Mouse (Mus musculus) lung, postnatal 36 days (tissue): ENCODE results near the gene Ccdc159.
A peak's percentile ranks its signal among the peaks of the same experiment; 100 is the strongest.

ENCODE experiments used
- DNase-seq: peaks from one replicate; pipeline ENCODE4 v3.0.0; 2022; ENCODE audit warnings: mixed read lengths

Ccdc159 gene

DNA sequence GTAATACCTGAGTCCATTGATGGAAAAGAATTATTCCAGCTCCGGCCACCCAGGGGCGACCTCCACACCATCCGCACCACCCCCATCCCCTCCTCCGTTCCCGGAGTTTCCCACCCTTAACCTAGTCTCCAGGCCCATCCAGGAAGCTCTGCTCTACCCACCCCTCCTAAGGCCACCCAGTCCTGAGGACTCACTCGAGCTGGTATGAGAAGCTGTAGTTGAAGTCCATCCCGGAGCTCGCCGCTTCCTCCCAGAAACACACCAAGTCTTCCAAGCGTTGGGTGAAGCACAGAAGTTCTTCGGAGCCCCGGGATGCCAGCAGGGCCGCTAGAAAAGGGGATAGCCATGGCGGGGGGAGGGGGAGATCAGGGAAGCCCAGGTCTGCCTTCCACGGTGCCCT is 34.7 kb downstream of the Ccdc159 start:
- DNase-seq: no peak

DNA sequence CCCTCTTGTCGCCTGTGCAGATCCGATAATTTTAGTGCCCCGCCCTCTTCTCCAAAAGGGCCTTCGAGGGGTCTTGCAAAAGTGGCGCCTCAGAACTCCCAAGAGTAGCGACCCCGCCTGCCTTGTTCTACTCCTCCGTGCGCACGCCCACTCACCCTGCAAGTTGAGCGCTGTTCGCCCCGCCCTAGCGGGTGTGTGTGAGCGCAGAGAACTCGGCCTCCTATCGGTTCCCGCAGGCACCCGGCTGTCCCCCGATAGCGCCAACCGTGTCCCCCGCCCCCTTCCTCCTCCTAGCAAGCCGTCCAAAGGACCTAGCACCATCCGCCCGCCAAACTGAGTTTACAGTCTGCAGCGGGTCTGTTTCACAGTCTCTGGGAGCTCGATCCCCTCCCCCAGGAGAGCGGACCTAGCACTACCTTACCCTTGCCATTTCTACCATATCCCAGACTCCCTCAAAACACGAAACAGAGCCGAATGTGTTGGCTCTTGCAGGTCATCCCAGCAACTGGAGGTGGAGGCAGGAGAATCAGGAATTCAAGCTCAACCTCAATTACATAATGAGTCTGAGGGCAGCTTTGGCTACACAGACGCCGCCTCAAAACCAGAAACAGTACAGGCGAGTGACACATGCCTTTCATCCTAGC is 35.3 kb downstream of the Ccdc159 start:
- DNase-seq: peak; percentile 77

DNA sequence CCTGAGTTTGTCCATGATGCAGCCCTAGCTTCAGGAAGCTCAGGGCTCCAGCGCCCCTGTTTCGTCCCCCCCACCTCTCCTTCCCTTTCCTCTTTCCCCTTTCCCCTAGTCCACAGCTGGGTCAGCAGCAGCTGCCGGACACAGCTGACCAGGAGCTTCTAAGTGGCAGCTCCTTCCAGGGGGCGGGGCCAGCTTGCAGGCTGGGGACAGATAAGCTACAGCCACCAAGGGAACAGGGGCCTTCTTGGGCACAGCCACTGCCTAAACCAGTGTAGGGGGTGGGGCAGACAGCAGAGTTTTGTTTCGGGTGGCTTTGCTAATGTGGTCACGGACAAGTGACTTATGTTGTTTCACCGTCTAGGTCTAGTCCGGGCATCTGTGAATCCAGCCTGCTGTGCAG is 36.1 kb downstream of the Ccdc159 start, which contains the start of gene Epor:
TSS of gene Epor (minus strand) at position 90 of the 400 bp plus-strand sequence.
- DNase-seq: peak; percentile 53

DNA sequence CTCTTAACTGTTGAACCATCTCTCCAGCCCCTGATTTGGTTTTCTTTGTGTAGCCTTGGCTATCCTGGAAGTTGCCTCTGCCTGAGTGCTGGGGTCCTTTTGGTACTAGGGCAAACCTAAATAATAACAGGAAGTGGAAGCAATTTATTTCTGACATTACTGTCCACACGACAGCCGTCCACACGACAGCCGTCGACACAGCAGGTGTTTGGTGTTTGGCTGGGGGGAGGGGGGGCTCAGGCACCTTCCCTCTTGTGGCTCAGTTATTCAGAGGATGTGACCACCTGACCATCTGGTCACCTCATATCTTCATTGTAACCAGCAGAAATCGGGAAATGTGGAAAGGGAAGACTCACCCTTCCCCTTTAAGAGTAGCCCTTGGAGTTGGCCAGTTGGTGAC is 41.6 kb downstream of the Ccdc159 start:
- DNase-seq: no peak

DNA sequence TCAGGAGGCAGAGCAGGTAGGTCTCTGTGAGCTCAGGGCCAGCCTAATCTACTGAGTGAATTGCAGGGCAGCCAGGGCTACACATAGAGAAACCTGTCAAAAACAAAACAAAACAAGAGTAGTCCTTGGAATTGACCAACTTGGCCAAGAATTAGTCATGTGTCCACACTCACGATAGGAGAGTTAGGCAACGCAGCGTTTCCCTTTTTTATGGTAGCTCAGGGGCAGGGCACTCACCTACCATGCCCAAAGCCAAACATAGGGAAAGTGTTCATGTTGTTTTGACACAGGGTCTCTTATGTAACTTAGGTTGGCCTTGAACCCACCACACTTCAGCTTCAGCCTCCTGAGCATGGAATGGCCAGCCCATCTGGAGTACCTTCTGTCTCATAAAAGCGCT is 42.0 kb downstream of the Ccdc159 start:
- DNase-seq: no peak

DNA sequence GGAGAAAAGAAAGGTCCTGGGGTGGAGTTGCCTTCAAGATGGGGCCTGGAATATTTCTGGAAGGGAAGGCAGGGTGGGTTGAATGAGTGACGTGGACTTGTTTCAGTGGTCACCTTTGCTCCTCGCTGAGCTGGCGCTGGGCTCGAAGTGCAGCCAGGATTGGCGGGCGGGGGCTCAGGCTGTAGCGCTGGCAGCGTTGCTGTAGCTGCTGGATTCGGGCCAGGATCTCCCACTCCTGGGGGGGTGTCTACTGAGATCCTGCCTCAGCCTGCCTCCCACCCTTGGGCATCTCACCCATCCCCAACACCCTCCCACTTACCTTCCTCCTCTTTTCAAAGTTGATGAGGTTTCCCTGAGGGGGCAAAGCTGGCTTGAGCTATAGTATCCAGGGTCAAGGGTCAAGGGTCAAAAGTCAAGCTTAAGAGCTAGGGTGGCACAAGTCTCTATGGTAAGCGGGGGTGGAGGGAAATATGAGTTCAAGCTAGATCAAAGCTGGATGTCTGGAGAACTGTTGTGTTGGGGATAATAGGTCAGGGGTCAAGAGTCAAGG is 49.4 kb downstream of the Ccdc159 start:
- no peak for DNase-seq

DNA sequence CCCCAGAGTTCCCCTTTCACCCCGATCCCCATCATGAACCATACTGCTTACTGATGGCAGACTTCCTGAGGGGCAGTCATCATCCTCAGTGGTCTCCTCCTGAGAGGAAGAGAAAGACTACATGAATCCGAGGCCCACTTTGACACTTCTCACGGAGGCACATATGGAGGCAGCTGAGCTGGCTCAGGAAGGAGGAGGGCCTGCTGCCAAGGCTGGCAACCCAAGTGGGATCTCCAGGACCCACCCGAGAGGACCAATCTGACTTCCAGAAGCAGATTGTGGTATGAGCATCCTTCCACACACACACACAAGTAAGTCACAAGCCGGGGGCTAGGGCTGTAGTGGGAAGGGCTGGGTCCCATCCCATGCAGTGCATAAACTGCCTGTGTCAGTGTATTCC is 50.1 kb downstream of the Ccdc159 start:
- no peak for DNase-seq

DNA sequence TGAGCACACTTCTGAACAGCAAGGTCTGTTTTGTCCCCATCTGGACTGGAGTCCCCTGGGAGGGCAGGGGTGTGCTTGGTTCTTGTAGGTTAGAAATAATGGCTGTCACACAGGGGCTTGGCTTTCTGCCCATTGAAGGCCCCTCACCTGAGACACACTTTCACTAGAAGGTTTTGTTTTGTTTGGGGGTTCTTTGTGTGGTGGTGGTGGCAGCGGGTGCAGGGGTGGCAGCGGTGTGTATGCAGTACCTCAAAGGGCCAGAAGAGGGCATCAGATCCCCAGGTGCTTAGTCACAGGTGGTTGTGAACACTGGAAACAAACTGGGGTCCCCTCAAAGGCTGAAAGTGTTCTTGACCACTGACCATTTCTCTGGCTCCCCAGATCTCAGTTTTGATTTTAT is 50.7 kb downstream of the Ccdc159 start:
- DNase-seq: peak; percentile 56

DNA sequence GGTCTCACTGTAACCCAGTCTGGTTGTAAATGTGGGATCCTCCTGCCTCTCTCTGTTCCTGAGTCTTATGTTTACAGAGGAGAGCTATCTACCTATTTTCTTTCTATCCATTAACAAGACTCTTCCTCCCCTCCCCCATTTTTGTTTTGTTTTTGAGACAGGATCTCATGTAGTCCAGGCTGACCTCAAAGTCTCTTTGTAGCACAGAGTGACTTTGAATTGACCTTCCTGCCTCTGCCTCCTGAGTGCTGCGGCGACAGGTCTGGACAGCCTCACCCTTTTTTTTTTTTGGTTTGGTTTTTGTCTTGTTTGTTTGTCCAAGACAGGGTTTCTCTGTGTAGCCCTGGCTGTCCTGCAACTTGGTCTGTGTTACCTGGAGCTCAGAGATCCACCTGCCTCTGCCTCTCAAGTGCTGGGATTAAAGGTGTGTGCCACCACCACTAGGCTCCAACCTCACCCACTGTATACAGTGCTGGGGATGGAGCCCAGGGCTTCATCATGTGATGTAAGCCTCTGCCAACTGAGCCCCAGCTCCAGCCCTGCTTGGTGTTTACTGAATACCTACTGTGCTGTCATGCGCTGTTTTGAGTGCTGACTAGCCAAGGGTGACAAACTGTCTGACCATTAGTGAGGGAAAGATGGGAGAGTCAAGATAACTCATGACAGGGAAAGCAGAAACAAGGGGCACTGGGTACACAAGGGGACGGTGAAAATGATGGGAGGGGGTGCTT is 51.3 kb downstream of the Ccdc159 start:
- no peak for DNase-seq

DNA sequence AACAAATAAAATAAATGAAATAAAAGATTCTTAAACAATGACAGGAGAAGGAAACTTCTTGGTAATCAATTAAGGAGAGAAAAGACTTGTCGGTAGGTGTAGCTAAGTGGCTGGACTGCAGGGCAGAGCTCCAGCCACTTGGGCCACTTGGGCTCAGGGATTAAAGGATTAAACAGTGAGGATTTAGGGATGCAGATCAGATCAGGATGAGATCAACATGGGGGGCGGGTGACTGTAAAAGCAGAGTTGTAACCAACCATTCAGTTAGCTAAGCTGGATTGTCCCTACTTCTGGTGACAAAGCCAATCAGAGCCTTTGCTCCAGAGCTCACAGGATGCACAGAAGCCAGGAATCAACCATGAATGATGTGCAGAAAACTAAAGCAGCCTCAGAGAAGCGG is 56.6 kb downstream of the Ccdc159 start:
- DNase-seq: no peak
